Mouse (Mus musculus) liver, embryonic 16.5 days (tissue): ENCODE results near the gene 2210408I21Rik. TPM values are rescaled to one million over a fixed set of nuclear protein-coding genes. Genes with fewer than 3 reads are reported as not detected.

Experiments
- ATAC-seq: fragments of 200-750 bp; cut with Nextera tagmentation; 2 replicates; pipeline ENCODE4 v1.8.0; 2017; ENCODE audit warnings: low read depth, mild to moderate bottlenecking, moderate number of reproducible peaks, moderate library complexity
- H3K27ac ChIP-seq: fragments of 300-500 bp; sonication (generic); 2 replicates; pipeline ENCODE4 v1.5.1; 2014; ENCODE audit warnings: mild to moderate bottlenecking, low read length
- H3K27me3 ChIP-seq: fragments of 300-500 bp; sonication (generic); 2 replicates; pipeline ENCODE4 v1.6.1; 2014; ENCODE audit warnings: low read depth, low read length, mixed read lengths; ENCODE audit not compliant: control insufficient read depth, insufficient read depth
- H3K36me3 ChIP-seq: fragments of 300-500 bp; sonication (generic); 2 replicates; pipeline ENCODE4 v1.6.1; 2014; ENCODE audit warnings: mild to moderate bottlenecking; ENCODE audit not compliant: control insufficient read depth, insufficient read depth
- H3K4me1 ChIP-seq: fragments of 300-500 bp; sonication (generic); 2 replicates; pipeline ENCODE4 v1.6.1; 2014; ENCODE audit warnings: low read depth, low read length, mixed read lengths; ENCODE audit not compliant: control insufficient read depth
- H3K4me2 ChIP-seq: fragments of 300-500 bp; sonication (generic); 2 replicates; pipeline ENCODE4 v1.6.1; 2014; ENCODE audit warnings: low read depth, low read length, mixed read lengths
- H3K4me3 ChIP-seq: fragments of 300-500 bp; sonication (generic); 2 replicates; pipeline ENCODE4 v1.5.1; 2014; ENCODE audit warnings: low read depth, mild to moderate bottlenecking, low read length
- H3K9ac ChIP-seq: fragments of 300-500 bp; sonication (generic); 2 replicates; pipeline ENCODE4 v1.6.1; 2014; ENCODE audit warnings: low read depth, low read length
- H3K9me3 ChIP-seq: fragments of 300-500 bp; sonication (generic); replicated peaks from 2 replicates; pipeline ENCODE4 v1.6.1; 2016; ENCODE audit warnings: low read length; ENCODE audit not compliant: control insufficient read depth
- WGBS: fragments of 180-500 bp; shearing (Covaris S2); extraction: QIAGEN DNeasy Blood & Tissue Kit; methylation state at CpG from one replicate; pipeline ENCODE4 v1.1.7; 2014; ENCODE audit not compliant: insufficient replicate concordance; 5-methylcytosine and 5-hydroxymethylcytosine counted together
- polyA plus RNA-seq: library from polyadenylated mRNA; unstranded; fragments of >200 nt; fragmentation: Nextera tagmentation; extraction: Ambion mirVana; gene quantifications from 2 replicates; pipeline ENCODE4 v1.2.1, GENCODE M21; 2015

Gene 2210408I21Rik
- polyA plus RNA-seq, 1 experiment from 2014 or later: 1.6 TPM

GRCm38 (mm10) chr13:77400762-77401161 is 265.4 kb downstream of the 2210408I21Rik start:
- WGBS: 68% methylated on average over 2 of the region's 2 CpGs
- no peak for ATAC-seq

GRCm38 (mm10) chr13:77408530-77408929 is 273.2 kb downstream of the 2210408I21Rik start:
- Histone ChIP-seq H3K4me3 (no peak overlapping the region), H3K4me1 (no peaks in the 10 kb centered on the region), H3K27me3 (no peaks in the 10 kb centered on the region), H3K36me3 (no peaks in the 10 kb centered on the region), H3K4me2 (no peak overlapping the region), H3K9me3 (no peaks in the 10 kb centered on the region), H3K27ac (no peak overlapping the region), H3K9ac (no peak overlapping the region)
- no peak for ATAC-seq
- WGBS: 37% methylated on average over 3 of the region's 3 CpGs

More at GRCm38 (mm10) chr13:77400762-77401161, 265.4 kb downstream of the 2210408I21Rik start:
- H3K4me2 ChIP-seq: no peak overlapping the region
- no peaks in the 10 kb centered on the region for H3K9me3 ChIP-seq
- H3K4me1 ChIP-seq: no peaks in the 10 kb centered on the region
- no peaks in the 10 kb centered on the region for H3K27me3 ChIP-seq
- H3K9ac ChIP-seq: no peak overlapping the region
- H3K27ac ChIP-seq: no peak overlapping the region
- H3K4me3 ChIP-seq: no peak overlapping the region
- H3K36me3 ChIP-seq: no peaks in the 10 kb centered on the region

- H3K27ac ChIP-seq: no peak overlapping the region
- 49% methylated on average over 2 of the region's 2 CpGs for WGBS
Observed at GRCm38 (mm10) chr13:77409804-77410203, 274.5 kb downstream of the 2210408I21Rik start.

GRCm38 (mm10) chr13:77412829-77413228 is 277.5 kb downstream of the 2210408I21Rik start:
- H3K9ac ChIP-seq: no peak overlapping the region
- no peaks in the 10 kb centered on the region for H3K27me3 ChIP-seq
- no peak overlapping the region for H3K4me2 ChIP-seq
- no peaks in the 10 kb centered on the region for H3K4me1 ChIP-seq
- 56% methylated on average over 2 of the region's 2 CpGs for WGBS
- H3K9me3 ChIP-seq: no peaks in the 10 kb centered on the region
- H3K27ac ChIP-seq: no peak overlapping the region
- H3K36me3 ChIP-seq: no peaks in the 10 kb centered on the region
- no peak overlapping the region for H3K4me3 ChIP-seq
- ATAC-seq: no peak

More at GRCm38 (mm10) chr13:77409804-77410203, 274.5 kb downstream of the 2210408I21Rik start:
- no peak for ATAC-seq
- Histone ChIP-seq H3K27me3 (no peaks in the 10 kb centered on the region), H3K9ac (no peak overlapping the region), H3K36me3 (no peaks in the 10 kb centered on the region), H3K4me1 (no peaks in the 10 kb centered on the region), H3K4me2 (no peak overlapping the region), H3K4me3 (no peak overlapping the region), H3K9me3 (no peaks in the 10 kb centered on the region)

GRCm38 (mm10) chr13:77450007-77450567 is 314.7 kb downstream of the 2210408I21Rik start:
- 57% methylated on average over 5 of the region's 5 CpGs for WGBS
- ATAC-seq: no peak
- no peaks in the 10 kb centered on the region for H3K9me3 ChIP-seq

GRCm38 (mm10) chr13:77470093-77470621 is 334.8 kb downstream of the 2210408I21Rik start:
- Histone ChIP-seq H3K9ac (no peak overlapping the region), H3K4me1 (no peaks in the 10 kb centered on the region), H3K4me2 (no peak overlapping the region), H3K4me3 (no peak overlapping the region), H3K27me3 (no peaks in the 10 kb centered on the region), H3K27ac (no peak overlapping the region), H3K36me3 (no peaks in the 10 kb centered on the region), H3K9me3 (no peaks in the 10 kb centered on the region)
- ATAC-seq: no peak
- 60% methylated on average over 3 of the region's 3 CpGs for WGBS

More at GRCm38 (mm10) chr13:77450007-77450567, 314.7 kb downstream of the 2210408I21Rik start:
- Histone ChIP-seq H3K27me3 (no peaks in the 10 kb centered on the region), H3K36me3 (no peaks in the 10 kb centered on the region), H3K4me2 (no peak overlapping the region), H3K4me3 (no peak overlapping the region), H3K9ac (no peak overlapping the region), H3K27ac (no peak overlapping the region), H3K4me1 (no peaks in the 10 kb centered on the region)

- Histone ChIP-seq H3K4me2 (no peak overlapping the region), H3K27ac (no peak overlapping the region), H3K4me1 (no peaks in the 10 kb centered on the region), H3K9ac (no peak overlapping the region), H3K27me3 (no peaks in the 10 kb centered on the region), H3K9me3 (no peaks in the 10 kb centered on the region), H3K4me3 (no peak overlapping the region), H3K36me3 (no peaks in the 10 kb centered on the region)
- 63% methylated on average over 4 of the region's 4 CpGs for WGBS
- ATAC-seq: no peak
Observed at GRCm38 (mm10) chr13:77476420-77476819, 341.1 kb downstream of the 2210408I21Rik start.

- Histone ChIP-seq H3K27me3 (no peaks in the 10 kb centered on the region), H3K4me1 (no peaks in the 10 kb centered on the region), H3K4me3 (no peak overlapping the region), H3K9ac (no peak overlapping the region), H3K27ac (no peak overlapping the region), H3K4me2 (no peak overlapping the region), H3K36me3 (no peaks in the 10 kb centered on the region), H3K9me3 (no peaks in the 10 kb centered on the region)
- 51% methylated on average over 6 of the region's 6 CpGs for WGBS
- ATAC-seq: no peak
Observed at GRCm38 (mm10) chr13:77478425-77479119, 343.2 kb downstream of the 2210408I21Rik start.
